Mouse (Mus musculus): ENCODE results near the gene Epha1.

- TF ChIP-seq CTCF (IDR thresholded peaks at IDR 0.05; ENCODE audit: low read depth, low read length), result no peak
- TF ChIP-seq POLR2A (IDR thresholded peaks at IDR 0.05; ENCODE audit: borderline replicate concordance, low read depth, low read length), result no peak
Observed at GRCm38 (mm10) chr6:42324482-42325267, 48.4 kb downstream of the Epha1 start, which contains the start of gene Fam131b.
